Mouse (Mus musculus) midbrain, postnatal 0 days (tissue): ENCODE data around the gene Kcnj12. TPM values are rescaled to one million over a fixed set of nuclear protein-coding genes. Genes with fewer than 3 reads are reported as not detected.

Experiments used
- ATAC-seq: fragments of 200-750 bp; cut with Nextera tagmentation; 2 replicates; pipeline ENCODE4 v1.8.0; 2017; ENCODE audit warnings: moderate number of reproducible peaks, mild to moderate bottlenecking, moderate TSS enrichment, moderate library complexity; ENCODE audit not compliant: low FRiP score
- DNase-seq: peaks from one replicate; pipeline ENCODE4 v3.0.0-alpha.2; 2015; ENCODE audit warnings: low spot score
- H3K27ac ChIP-seq: fragments of 300-500 bp; sonication (generic); 2 replicates; pipeline ENCODE4 v1.5.1; 2014; ENCODE audit warnings: low read depth, mild to moderate bottlenecking, low read length, mixed read lengths
- H3K27me3 ChIP-seq: fragments of 300-500 bp; sonication (generic); 2 replicates; pipeline ENCODE4 v1.6.1; 2014; ENCODE audit warnings: low read length, control low read depth, mixed read lengths; ENCODE audit not compliant: insufficient read depth
- H3K36me3 ChIP-seq: fragments of 300-500 bp; sonication (generic); 2 replicates; pipeline ENCODE4 v1.6.1; 2014; ENCODE audit warnings: low read length, control low read depth, mixed read lengths; ENCODE audit not compliant: insufficient read depth
- H3K4me1 ChIP-seq: fragments of 300-500 bp; sonication (generic); 2 replicates; pipeline ENCODE4 v1.6.1; 2014; ENCODE audit warnings: mild to moderate bottlenecking, control low read depth, antibody characterized with exemption, low read length, mixed read lengths; ENCODE audit not compliant: insufficient read depth
- H3K4me2 ChIP-seq: fragments of 300-500 bp; sonication (generic); 2 replicates; pipeline ENCODE4 v1.6.1; 2014; ENCODE audit warnings: low read depth, mild to moderate bottlenecking, low read length, mixed read lengths; ENCODE audit not compliant: poor library complexity, severe bottlenecking
- H3K4me3 ChIP-seq: fragments of 300-500 bp; sonication (generic); 2 replicates; pipeline ENCODE4 v1.5.1; 2014; ENCODE audit warnings: low read depth, mild to moderate bottlenecking, low read length, moderate library complexity
- H3K9ac ChIP-seq: fragments of 300-500 bp; sonication (generic); replicated peaks from 2 replicates; pipeline ENCODE4 v1.6.1; 2014; ENCODE audit warnings: mild to moderate bottlenecking, low read length, moderate library complexity, mixed read lengths; ENCODE audit not compliant: poor library complexity, severe bottlenecking
- H3K9me3 ChIP-seq: fragments of 300-500 bp; sonication (generic); 2 replicates; pipeline ENCODE4 v1.6.1; 2016; ENCODE audit warnings: low read length, control low read depth
- CTCF ChIP-seq: IDR thresholded peaks from 2 replicates; pipeline ENCODE4 v1.5.1; 2016; ENCODE audit warnings: antibody characterized with exemption, mild to moderate bottlenecking
- WGBS: fragments of 180-500 bp; shearing (Covaris S2); extraction: QIAGEN DNeasy Blood & Tissue Kit; methylation state at CpG from one replicate; pipeline ENCODE4 v1.1.7; 2014; 5-methylcytosine and 5-hydroxymethylcytosine counted together
- polyA plus RNA-seq: library from polyadenylated mRNA; unstranded; fragments of >200 nt; fragmentation: Nextera tagmentation; extraction: Ambion mirVana; gene quantifications from 2 replicates; pipeline ENCODE4 v1.2.1, GENCODE M21; 2015
- total RNA-seq: library from RNA; depleted of rRNA; stranded (reverse); fragments of >200 nt; gene quantifications from 2 replicates; pipeline ENCODE4 v1.2.3, GENCODE M21; 2014; rRNA removed

Kcnj12 gene
- total and polyA plus RNA-seq, 2 experiments from 2014 or later: 3.1 to 23.6 TPM

GRCm38 (mm10) chr11:61112323-61112995 lies 90.1 kb downstream of the Kcnj12 start:
- Histone ChIP-seq H3K9ac (no peak overlapping the region), H3K4me3 (no peak overlapping the region), H3K9me3 (no peaks in the 10 kb centered on the region), H3K4me1 (no peaks in the 10 kb centered on the region), H3K4me2 (no peak overlapping the region), H3K27ac (no peak overlapping the region), H3K27me3 (no peaks in the 10 kb centered on the region), H3K36me3 (no peaks in the 10 kb centered on the region)
- WGBS: 85% methylated on average over 8 of the region's 8 CpGs
- TF ChIP-seq CTCF: no peak
- no peak for ATAC-seq
- no peak for DNase-seq

GRCm38 (mm10) chr11:61116226-61116625 lies 93.9 kb downstream of the Kcnj12 start:
- H3K9me3 ChIP-seq: no peaks in the 10 kb centered on the region
- H3K4me1 ChIP-seq: no peaks in the 10 kb centered on the region
- 65% methylated on average over 8 of the region's 8 CpGs for whole genome bisulfite sequencing
- no peak overlapping the region for H3K4me3 ChIP-seq
- ATAC-seq: no peak
- no peak for TF ChIP-seq CTCF
- no peak overlapping the region for H3K4me2 ChIP-seq
- no peaks in the 10 kb centered on the region for H3K36me3 ChIP-seq
- no peaks in the 10 kb centered on the region for H3K27me3 ChIP-seq
- no peak overlapping the region for H3K9ac ChIP-seq
- no peak overlapping the region for H3K27ac ChIP-seq
- no peak for DNase-seq

GRCm38 (mm10) chr11:61119996-61120583 lies 97.7 kb downstream of the Kcnj12 start:
- Histone ChIP-seq H3K27ac (no peak overlapping the region), H3K4me1 (no peaks in the 10 kb centered on the region), H3K4me3 (no peak overlapping the region), H3K36me3 (no peaks in the 10 kb centered on the region), H3K27me3 (no peaks in the 10 kb centered on the region), H3K9ac (no peak overlapping the region), H3K4me2 (no peak overlapping the region), H3K9me3 (no peaks in the 10 kb centered on the region)
- no peak for TF ChIP-seq CTCF
- WGBS: 80% methylated on average over 3 of the region's 3 CpGs
- DNase-seq (no peak), ATAC-seq (no peak)

Other genes starting within 250 kb of the Kcnj12 start
- 8.1 and 10.9 TPM in 2 replicates for gene Top3a, start 245.2 kb upstream of the Kcnj12 start, total RNA-seq
- 3.6 and 4.1 TPM in 2 replicates for gene Top3a, start 245.2 kb upstream of the Kcnj12 start, polyA plus RNA-seq
- gene Smcr8, start 245.0 kb upstream of the Kcnj12 start, total RNA-seq: 14.2 and 18.1 TPM in 2 replicates
- gene Smcr8, start 245.0 kb upstream of the Kcnj12 start, polyA plus RNA-seq: 3.6 and 4.0 TPM in 2 replicates
- 5.6 and 6.5 TPM in 2 replicates for gene Shmt1, start 210.8 kb upstream of the Kcnj12 start, total RNA-seq
- gene Shmt1, start 210.8 kb upstream of the Kcnj12 start, polyA plus RNA-seq: 3.1 and 3.7 TPM in 2 replicates
- 22.3 and 24.3 TPM in 2 replicates for gene Dhrs7b, start 191.9 kb upstream of the Kcnj12 start, total RNA-seq
- gene Dhrs7b, start 191.9 kb upstream of the Kcnj12 start, polyA plus RNA-seq: 33.2 and 34.5 TPM in 2 replicates
- gene Tmem11, start 143.3 kb upstream of the Kcnj12 start, total RNA-seq: 47.1 and 53.4 TPM in 2 replicates
- 52.0 and 55.5 TPM in 2 replicates for gene Tmem11, start 143.3 kb upstream of the Kcnj12 start, polyA plus RNA-seq
- 28.7 and 33.5 TPM in 2 replicates for gene Natd1, start 107.8 kb upstream of the Kcnj12 start, total RNA-seq
- gene Natd1, start 107.8 kb upstream of the Kcnj12 start, polyA plus RNA-seq: 14.5 and 15.9 TPM in 2 replicates
- gene Map2k3, start 90.5 kb upstream of the Kcnj12 start, total RNA-seq: 10.1 and 23.1 TPM in 2 replicates
- 22.9 and 23.4 TPM in 2 replicates for gene Map2k3, start 90.5 kb upstream of the Kcnj12 start, polyA plus RNA-seq
- gene Tnfrsf13b, start 104.2 kb downstream of the Kcnj12 start, total RNA-seq: 1.6 and 2.2 TPM in 2 replicates
- gene Tnfrsf13b, start 104.2 kb downstream of the Kcnj12 start, polyA plus RNA-seq: 1.4 TPM in 2 replicates
- 637 and 644 TPM in 2 replicates for gene Usp22, start 152.5 kb downstream of the Kcnj12 start, total RNA-seq
- 340 and 355 TPM in 2 replicates for gene Usp22, start 152.5 kb downstream of the Kcnj12 start, polyA plus RNA-seq
- 0.11 and 1.3 TPM in 2 replicates for gene Aldh3a1, start 185.0 kb downstream of the Kcnj12 start, total RNA-seq
- 0.83 and 0.91 TPM in 2 replicates for gene Aldh3a1, start 185.0 kb downstream of the Kcnj12 start, polyA plus RNA-seq
- 38.4 and 49.3 TPM in 2 replicates for gene Aldh3a2, start 244.9 kb downstream of the Kcnj12 start, total RNA-seq
- 33.6 and 33.9 TPM in 2 replicates for gene Aldh3a2, start 244.9 kb downstream of the Kcnj12 start, polyA plus RNA-seq